Mouse (Mus musculus) bone marrow, adult 2 months (tissue): Measurements from ENCODE around the gene Fbl. TPM values are rescaled to one million over a fixed set of nuclear protein-coding genes. Genes with fewer than 3 reads are reported as not detected.

Experiments
- H3K27ac ChIP-seq: fragments of 200-500 bp; 2 replicates; pipeline ENCODE4 v1.5.1; 2012; ENCODE audit warnings: low read depth, mild to moderate bottlenecking, control low read depth, inconsistent platforms, low read length; ENCODE audit not compliant: control insufficient read depth, poor library complexity, insufficient read depth
- H3K4me1 ChIP-seq: fragments of 200-500 bp; 2 replicates; pipeline ENCODE4 v1.6.1; 2011; ENCODE audit warnings: low read length; ENCODE audit not compliant: control insufficient read depth, insufficient read depth
- H3K4me3 ChIP-seq: fragments of 200-500 bp; replicated peaks from 2 replicates; pipeline ENCODE3; 2011; ENCODE audit warnings: mild to moderate bottlenecking, low read depth, low read length, control low read depth; ENCODE audit not compliant: control insufficient read depth
- CTCF ChIP-seq: fragments of 200-500 bp; IDR thresholded peaks from 2 replicates; pipeline ENCODE4 v1.5.1; 2011; ENCODE audit warnings: low read length, control low read depth; ENCODE audit not compliant: control insufficient read depth, insufficient read depth
- POLR2A ChIP-seq: fragments of 200-500 bp; IDR thresholded peaks from 2 replicates; pipeline ENCODE4 v1.6.1; 2011; ENCODE audit warnings: low read depth, mild to moderate bottlenecking, control low read depth, low read length, borderline replicate concordance; ENCODE audit not compliant: control insufficient read depth
- WGBS: fragments of 180-500 bp; shearing (Covaris S2); methylation state at CpG from one replicate; pipeline ENCODE4 v1.1.7; 2018; 5-methylcytosine and 5-hydroxymethylcytosine counted together
- polyA plus RNA-seq: library from polyadenylated mRNA; stranded (reverse); fragments of >200 nt; gene quantifications from 2 replicates; pipeline ENCODE4 v1.2.4, GENCODE M21; 2011; ENCODE audit warnings: low replicate concordance; ENCODE audit not compliant: missing spikeins, insufficient read depth, insufficient read length

The Fbl gene
- polyA plus RNA-seq, 1 experiment = 144 TPM

DNA sequence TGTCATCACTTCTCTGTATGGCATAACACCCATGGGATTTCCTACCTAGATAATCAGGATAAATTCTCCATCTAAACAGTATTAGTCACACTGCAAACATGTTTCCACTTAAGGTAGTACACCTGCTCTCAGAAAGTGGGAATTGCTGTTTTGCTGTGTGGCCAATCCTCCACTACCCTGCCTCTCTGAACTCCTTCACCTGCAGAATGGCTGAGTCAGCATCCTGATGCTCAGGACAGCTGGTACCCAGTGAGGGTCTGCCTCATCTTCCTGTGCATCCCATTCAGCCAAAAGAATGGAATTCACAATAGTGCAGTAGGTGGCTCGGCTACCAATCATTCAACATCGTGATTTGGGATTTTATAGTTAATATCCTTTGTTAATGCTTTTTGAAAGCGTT, 9.6 kb upstream of the Fbl start:
- WGBS = 75% methylated on average over 3 of the region's 3 CpGs
- no peaks in the 10 kb centered on the region for H3K4me1 ChIP-seq
- TF ChIP-seq CTCF = no peak
- TF ChIP-seq POLR2A = no peak
- no peak overlapping the region for H3K27ac ChIP-seq
- H3K4me3 ChIP-seq = no peak overlapping the region

DNA sequence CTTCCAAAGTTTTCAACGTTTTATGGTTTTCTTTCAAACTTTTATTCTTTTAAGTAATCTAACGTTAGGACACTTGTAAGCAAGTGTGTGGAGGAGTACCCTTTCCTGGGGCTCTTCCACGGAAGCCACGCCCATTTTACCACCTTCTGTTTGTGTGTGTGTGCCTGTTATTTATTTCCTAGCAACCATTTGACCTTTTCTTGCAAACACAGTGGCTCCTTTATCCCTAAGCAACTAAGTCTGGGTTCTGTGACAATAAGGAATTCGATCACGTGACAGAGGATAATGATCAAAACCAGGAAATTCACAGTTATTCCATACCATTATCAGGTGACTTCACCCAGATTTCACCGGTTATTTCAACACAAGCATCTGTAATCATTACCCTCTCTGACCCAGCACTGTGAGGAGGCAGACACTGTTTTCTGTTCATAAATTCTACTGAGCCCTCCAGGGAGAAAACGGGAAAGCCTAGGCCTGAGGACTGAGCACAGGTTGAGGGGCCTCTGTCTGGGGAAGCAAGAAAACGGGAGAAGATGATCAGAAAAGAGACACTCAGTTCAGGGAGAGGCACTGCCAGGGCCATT, 8.3 kb upstream of the Fbl start:
- H3K27ac ChIP-seq = no peak overlapping the region
- TF ChIP-seq CTCF (no peak), POLR2A (no peak)
- 53% methylated on average over 9 of the region's 9 CpGs for WGBS
- no peaks in the 10 kb centered on the region for H3K4me1 ChIP-seq
- no peak overlapping the region for H3K4me3 ChIP-seq

DNA sequence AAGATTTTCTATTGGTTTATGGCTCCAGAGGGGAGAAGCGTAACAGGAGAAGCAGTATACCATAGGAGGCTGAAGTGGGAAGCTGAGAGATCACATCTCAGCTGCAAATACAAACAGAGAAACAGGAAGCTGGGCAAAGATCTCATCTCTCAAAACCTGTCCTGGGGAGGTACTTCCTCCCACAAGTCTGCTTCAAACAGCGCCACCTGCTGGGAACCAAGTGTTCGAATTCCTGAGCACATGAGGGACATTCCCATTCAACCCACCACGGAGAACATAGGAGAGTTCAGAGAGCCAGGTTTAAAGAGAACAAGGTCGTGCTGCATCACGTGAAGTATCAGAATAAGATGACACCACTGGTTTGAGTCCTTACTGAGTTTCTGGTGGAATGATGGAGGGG, 4.1 kb upstream of the Fbl start:
- Histone ChIP-seq H3K4me1 (no peaks in the 10 kb centered on the region), H3K4me3 (no peak overlapping the region), H3K27ac (no peak overlapping the region)
- no peak for TF ChIP-seq POLR2A
- TF ChIP-seq CTCF = peak; percentile 18; the same call in 1 of the 2 replicates
- WGBS = 73% methylated on average over 6 of the region's 6 CpGs

DNA sequence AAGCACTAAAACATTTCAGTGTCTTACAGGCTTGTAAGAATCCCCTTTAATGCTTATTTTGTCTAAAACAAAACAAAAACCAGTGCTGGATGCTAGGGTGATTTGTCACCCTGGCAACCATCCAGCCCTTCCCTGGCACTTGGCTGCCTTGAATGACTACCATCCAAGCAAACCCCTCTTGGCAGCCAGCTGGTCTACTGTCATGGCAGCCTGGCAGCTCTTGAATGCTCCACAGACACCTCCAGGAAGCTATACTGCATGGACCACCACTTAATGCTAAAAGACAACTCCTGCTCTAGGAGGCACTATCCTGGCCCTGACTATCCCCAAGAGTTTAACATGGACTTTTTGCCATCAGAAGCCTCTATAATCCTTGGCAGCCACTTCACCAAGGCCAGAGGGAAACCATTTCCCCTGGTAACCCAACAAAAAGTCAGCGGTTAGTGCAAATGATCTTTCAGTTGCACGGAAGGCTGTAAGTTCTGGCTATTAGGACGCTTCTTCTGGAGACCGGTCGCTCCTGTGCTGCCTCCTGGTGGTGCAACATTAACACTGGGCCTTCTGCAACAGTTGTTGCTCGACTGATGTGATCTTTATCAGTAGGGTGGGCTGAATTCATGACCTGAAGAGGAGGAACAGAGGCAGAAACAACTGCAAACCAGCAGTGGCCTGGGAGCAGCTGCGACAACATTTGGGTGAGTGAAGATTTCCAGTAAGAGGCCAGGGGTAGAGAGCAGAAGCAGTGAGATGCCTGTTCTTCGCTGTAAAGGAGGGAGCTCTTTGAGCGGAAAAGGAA, 992 bp upstream of the Fbl start:
- WGBS = 2% methylated on average over 9 of the region's 9 CpGs

DNA sequence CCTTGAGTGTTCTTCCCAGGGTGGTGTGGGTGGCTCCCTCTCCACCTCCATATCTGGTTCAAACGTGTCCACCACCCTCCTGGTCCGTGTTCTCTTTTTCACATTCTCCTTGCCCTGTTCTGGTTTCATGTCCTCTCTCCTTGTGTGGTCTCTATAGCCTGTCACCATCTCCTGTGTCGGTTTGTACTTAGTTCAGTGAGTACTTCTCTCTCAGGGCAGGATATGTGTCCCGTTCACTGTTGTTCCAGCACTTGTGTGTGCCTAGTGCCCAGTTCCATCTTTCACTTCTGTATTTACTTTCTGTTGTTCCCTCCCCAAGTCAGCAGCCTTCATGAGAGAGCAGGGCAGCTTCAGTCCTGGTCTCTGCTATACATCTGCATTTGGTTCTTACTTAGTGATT, 5.8 kb downstream of the Fbl start:
- H3K4me3 ChIP-seq = no peak overlapping the region
- 68% methylated on average over 4 of the region's 4 CpGs for WGBS
- TF ChIP-seq POLR2A (no peak), CTCF (no peak)
- H3K27ac ChIP-seq = peak overlapping the region; percentile 72
- no peaks in the 10 kb centered on the region for H3K4me1 ChIP-seq

More for the DNA sequence above, 992 bp upstream of the Fbl start:
- no peaks in the 10 kb centered on the region for H3K4me1 ChIP-seq
- H3K4me3 ChIP-seq = peak overlapping the region; percentile 88
- peak; percentile 85 for TF ChIP-seq CTCF
- TF ChIP-seq POLR2A = no peak
- peak overlapping the region; percentile 82 for H3K27ac ChIP-seq

DNA sequence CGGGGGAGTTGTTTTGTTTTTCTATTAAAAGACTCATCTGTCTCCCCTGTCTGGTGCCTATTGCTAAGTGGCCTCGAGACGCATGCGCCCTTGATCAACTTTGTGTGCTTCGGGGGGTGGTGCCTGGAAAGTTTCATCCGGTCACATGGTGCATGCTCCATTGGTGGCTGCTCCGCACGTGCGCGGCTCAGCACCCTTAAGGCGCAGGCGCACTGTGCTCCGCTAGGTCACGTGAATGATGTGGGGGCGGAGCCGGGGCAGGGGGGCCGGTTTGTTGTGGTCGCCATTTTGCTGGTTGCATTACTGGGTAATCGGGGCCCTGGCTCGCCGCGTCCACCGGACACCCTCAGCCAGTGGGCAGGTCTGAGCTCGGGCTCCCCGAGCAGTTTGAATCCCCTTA, 9.7 kb downstream of the Fbl start, which contains the start of gene Dyrk1b:
Gene Dyrk1b (plus strand): TSS at position 242 of the 400 bp plus-strand sequence.
- WGBS = under 1% methylated on average over 25 of the region's 25 CpGs
- Histone ChIP-seq H3K4me1 (no peaks in the 10 kb centered on the region; the same call in 1 of the 2 replicates), H3K27ac (peak within 1 kb of the TSS; percentile 59; the same call in 1 of the 2 replicates), H3K4me3 (peak within 1 kb of the TSS; percentile 86)
- no peak for TF ChIP-seq CTCF
- no peak; the same call in 1 of the 2 replicates for TF ChIP-seq POLR2A

DNA sequence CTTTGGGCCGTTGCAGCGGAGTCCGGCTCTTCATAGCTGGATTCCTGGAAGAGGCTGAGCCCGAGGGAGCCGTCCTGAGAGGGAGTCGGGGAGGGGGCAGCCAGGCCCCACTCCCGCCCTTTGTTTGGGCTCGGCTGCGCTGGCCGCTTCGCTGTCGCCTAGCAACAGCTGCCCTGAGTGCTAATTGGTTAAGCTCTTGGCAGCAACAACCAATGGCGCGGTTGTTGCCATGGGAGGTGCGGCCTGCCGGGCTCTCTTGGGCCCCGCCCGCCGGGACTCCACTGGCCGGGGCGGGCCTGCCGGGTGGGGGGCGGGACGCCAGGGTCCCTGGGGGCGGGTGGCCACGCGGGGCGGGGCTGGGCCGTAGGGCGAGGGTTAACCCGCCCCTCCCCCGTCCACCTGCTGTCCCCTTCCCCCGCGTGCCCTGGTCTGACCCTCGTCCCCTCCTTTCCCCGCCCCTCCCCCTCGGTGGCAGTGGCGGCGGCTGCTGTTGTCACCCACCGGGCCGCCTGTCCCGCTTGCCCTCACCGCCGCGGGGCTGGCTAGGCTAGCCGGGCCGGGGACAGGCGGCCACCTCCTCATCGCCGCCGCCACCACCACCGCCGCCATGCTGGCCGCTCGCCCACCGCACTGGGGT, 10.3 kb downstream of the Fbl start:
- Histone ChIP-seq H3K4me3 (peak overlapping the region; percentile 86), H3K27ac (peak overlapping the region; percentile 59; the same call in 1 of the 2 replicates), H3K4me1 (no peaks in the 10 kb centered on the region; the same call in 1 of the 2 replicates)
- WGBS = 1% methylated on average over 44 of the region's 56 CpGs
- TF ChIP-seq CTCF (no peak), POLR2A (0 out of 2 replicates have a peak, but pooled peaks have one; percentile 27)

DNA sequence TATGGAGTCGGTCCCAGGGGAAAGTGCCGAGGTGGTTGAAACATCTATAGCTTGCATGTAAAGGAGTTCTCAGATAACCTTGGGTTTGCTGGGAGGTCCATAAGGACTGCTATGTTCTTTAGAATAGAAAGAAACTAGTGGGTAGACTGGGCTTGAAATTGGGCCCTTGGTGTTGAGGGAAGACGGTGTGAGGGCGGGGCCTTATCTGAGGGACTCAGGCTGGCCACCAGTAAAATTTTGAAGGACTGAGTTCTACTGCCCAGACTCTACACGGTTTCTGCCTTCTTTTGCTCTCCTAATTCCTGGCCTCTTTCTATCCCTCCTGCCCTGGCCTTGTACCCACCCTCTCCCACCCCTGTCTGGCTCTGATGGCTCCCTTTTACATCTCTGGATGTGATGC, 11.4 kb downstream of the Fbl start:
- TF ChIP-seq CTCF (no peak), POLR2A (no peak)
- WGBS = 65% methylated on average over 5 of the region's 5 CpGs
- no peak overlapping the region for H3K4me3 ChIP-seq
- peak overlapping the region; percentile 14; the same call in 1 of the 2 replicates for H3K27ac ChIP-seq
- no peaks in the 10 kb centered on the region; the same call in 1 of the 2 replicates for H3K4me1 ChIP-seq
